Mouse (Mus musculus): Measurements from ENCODE around the gene Dcakd. TPM values are rescaled to one million over a fixed set of nuclear protein-coding genes. Genes with fewer than 3 reads are reported as not detected.

Gene Dcakd
- total RNA-seq, 2 experiments from 2014 or later: 67.7 to 68.1 TPM

GRCm38 (mm10) chr11:103011206-103011497 lies 17.0 kb downstream of the Dcakd start:
- intact Hi-C loops (cut with DNase I): no loop called here
- no peak for DNase-seq (ENCODE audit: low spot score in 2 of 2)

- intact Hi-C loops (cut with DNase I): no loop called here
- no peak for DNase-seq (ENCODE audit: low spot score in 2 of 2)
Observed at GRCm38 (mm10) chr11:103010454-103011205, 17.5 kb downstream of the Dcakd start.

GRCm38 (mm10) chr11:103009208-103009607 lies 18.9 kb downstream of the Dcakd start:
- intact Hi-C loops (cut with DNase I): no loop called here
- no peak for DNase-seq (ENCODE audit: low spot score in 2 of 2)

- intact Hi-C loops (cut with DNase I): no loop called here
- no peak for DNase-seq (ENCODE audit: low spot score in 2 of 2)
Observed at GRCm38 (mm10) chr11:103008558-103008957, 19.6 kb downstream of the Dcakd start.

- intact Hi-C loops (cut with DNase I): no loop called here
- DNase-seq (ENCODE audit: low spot score in 2 of 2): no peak
Observed at GRCm38 (mm10) chr11:103007001-103007340, 21.2 kb downstream of the Dcakd start.

- intact Hi-C loops (cut with DNase I): no loop called here
- DNase-seq (ENCODE audit: low spot score in 2 of 2): no peak
Observed at GRCm38 (mm10) chr11:103006286-103007000, 21.7 kb downstream of the Dcakd start.

- intact Hi-C loops (cut with DNase I): no loop called here
- peak in 1 of 2 experiments; percentile 32 for DNase-seq (ENCODE audit: low spot score in 2 of 2)
Observed at GRCm38 (mm10) chr11:103005254-103005981, 22.7 kb downstream of the Dcakd start.

GRCm38 (mm10) chr11:103004852-103005251 lies 23.3 kb downstream of the Dcakd start:
- intact Hi-C loops (cut with DNase I): no loop called here
- DNase-seq (ENCODE audit: low spot score in 2 of 2): no peak

GRCm38 (mm10) chr11:103003210-103003609 lies 24.9 kb downstream of the Dcakd start:
- intact Hi-C loops (cut with DNase I): loop anchor here (1.0 kb wide), 1 partner anchor 35 kb away; no protein-coding TSS in a partner anchor
- peak; percentile 82 to 93 for DNase-seq (ENCODE audit: low spot score in 2 of 2)

- intact Hi-C loops (cut with DNase I): no loop called here
- no peak for DNase-seq (ENCODE audit: low spot score in 2 of 2)
Observed at GRCm38 (mm10) chr11:103001063-103001462, 27.1 kb downstream of the Dcakd start.

GRCm38 (mm10) chr11:103000111-103000510 lies 28.0 kb downstream of the Dcakd start:
- intact Hi-C loops (cut with DNase I): no loop called here
- DNase-seq (ENCODE audit: low spot score in 2 of 2): no peak

GRCm38 (mm10) chr11:102999317-102999970 lies 28.7 kb downstream of the Dcakd start:
- intact Hi-C loops (cut with DNase I): loop anchor here (10.0 kb wide), 1 partner anchor 235 kb away; the partner anchor contains the start of gene Adam11
- no peak for DNase-seq (ENCODE audit: low spot score in 2 of 2)

- intact Hi-C loops (cut with DNase I): loop anchor here (10.0 kb wide), 1 partner anchor 234 kb away; the partner anchor contains the start of gene Adam11
- no peak for DNase-seq (ENCODE audit: low spot score in 2 of 2)
Observed at GRCm38 (mm10) chr11:102998577-102999316, 29.4 kb downstream of the Dcakd start.

GRCm38 (mm10) chr11:102998254-102998576 lies 29.9 kb downstream of the Dcakd start:
- intact Hi-C loops (cut with DNase I): loop anchor here (10.0 kb wide), 1 partner anchor 233 kb away; the partner anchor contains the start of gene Adam11
- no peak for DNase-seq (ENCODE audit: low spot score in 2 of 2)

GRCm38 (mm10) chr11:102996991-102997770 lies 31.0 kb downstream of the Dcakd start:
- intact Hi-C loops (cut with DNase I): loop anchor here (10.0 kb wide), 1 partner anchor 232 kb away; the partner anchor contains the start of gene Adam11
- no peak for DNase-seq (ENCODE audit: low spot score in 2 of 2)

- intact Hi-C loops (cut with DNase I): loop anchor here (10.0 kb wide), 1 partner anchor 232 kb away; the partner anchor contains the start of gene Adam11
- DNase-seq (ENCODE audit: low spot score in 2 of 2): peak in 1 of 2 experiments; percentile 76
Observed at GRCm38 (mm10) chr11:102996385-102996784, 31.7 kb downstream of the Dcakd start.

GRCm38 (mm10) chr11:102994952-102995351 lies 33.2 kb downstream of the Dcakd start:
- DNase-seq (ENCODE audit: low spot score in 2 of 2): no peak
- intact Hi-C loops (cut with DNase I): loop anchor here (5.0 to 10.0 kb wide), 2 partner anchors 48 to 230 kb away; partner anchors contain the start of genes Adam11 and C1ql1

- DNase-seq (ENCODE audit: low spot score in 2 of 2): no peak
- intact Hi-C loops (cut with DNase I): loop anchor here (2.0 to 10.0 kb wide), 3 partner anchors 46 to 229 kb away; partner anchors contain the start of genes Adam11, C1ql1 and Gfap
Observed at GRCm38 (mm10) chr11:102993420-102994029, 34.6 kb downstream of the Dcakd start.

All from left cerebral cortex, postnatal 25 days (tissue).